Mouse (Mus musculus): ENCODE data around the gene Rnpepl1.

Gene Rnpepl1

DNA sequence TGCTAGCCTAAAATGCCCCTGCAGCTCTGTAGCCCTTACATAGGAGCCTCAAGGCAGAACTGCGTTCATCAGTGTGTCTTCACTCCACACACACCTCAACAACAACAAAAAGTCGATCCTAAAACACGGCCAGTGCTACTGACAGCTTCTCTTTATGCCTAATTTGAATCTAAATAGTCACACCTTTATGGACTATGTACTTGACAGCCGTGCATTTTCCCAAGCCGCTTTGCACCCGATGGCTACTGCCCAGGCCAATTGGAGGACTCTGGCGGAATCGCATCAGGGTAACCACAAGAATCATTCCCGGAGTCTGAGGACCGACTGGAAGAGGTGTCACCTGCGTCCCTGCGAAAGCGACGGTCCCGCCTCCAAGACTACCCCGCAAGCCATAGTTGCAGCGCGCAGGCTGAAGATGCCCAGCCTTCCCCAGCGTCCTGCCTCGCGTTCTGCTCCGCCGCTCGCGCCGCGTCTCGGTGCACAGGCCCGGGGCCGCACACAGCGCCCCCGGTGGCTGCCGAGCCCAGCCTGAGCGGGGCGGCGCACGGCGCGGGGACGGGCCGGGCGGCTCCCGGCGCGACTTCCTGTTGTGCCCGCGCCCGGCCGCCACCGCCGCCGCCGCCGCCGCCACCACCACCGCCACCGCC, at the start of gene Rnpepl1:
Gene Rnpepl1 (plus strand): TSS at position 545 of the 647 bp plus-strand sequence.
- peak; percentile 79 for DNase-seq

DNA sequence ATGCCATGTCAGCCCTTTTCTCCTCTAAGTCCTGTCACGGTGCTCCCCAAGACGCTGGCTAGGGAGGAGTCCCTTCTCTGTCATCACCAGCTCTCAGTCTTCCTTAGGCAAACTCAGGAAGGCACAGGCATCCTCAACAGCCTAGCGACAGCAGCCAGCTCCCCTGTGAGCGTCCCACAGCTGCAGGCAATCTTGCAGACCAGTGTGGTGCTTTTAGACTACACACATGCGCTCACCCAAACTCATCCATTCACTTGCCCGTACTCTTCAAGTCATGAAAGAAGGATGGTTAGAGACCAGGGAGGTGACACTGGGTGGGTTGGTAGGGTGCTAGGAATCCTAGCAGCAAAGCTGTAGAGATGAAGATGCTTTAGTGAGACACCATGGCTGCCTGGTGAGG, 49.1 kb upstream of the Rnpepl1 start:
- no peak for DNase-seq

GRCm38 (mm10) chr1:92863268-92863667, 47.3 kb upstream of the Rnpepl1 start:
- DNase-seq, result no peak

- no peak for DNase-seq
Measured at GRCm38 (mm10) chr1:92866170-92866569, 44.4 kb upstream of the Rnpepl1 start.

DNA sequence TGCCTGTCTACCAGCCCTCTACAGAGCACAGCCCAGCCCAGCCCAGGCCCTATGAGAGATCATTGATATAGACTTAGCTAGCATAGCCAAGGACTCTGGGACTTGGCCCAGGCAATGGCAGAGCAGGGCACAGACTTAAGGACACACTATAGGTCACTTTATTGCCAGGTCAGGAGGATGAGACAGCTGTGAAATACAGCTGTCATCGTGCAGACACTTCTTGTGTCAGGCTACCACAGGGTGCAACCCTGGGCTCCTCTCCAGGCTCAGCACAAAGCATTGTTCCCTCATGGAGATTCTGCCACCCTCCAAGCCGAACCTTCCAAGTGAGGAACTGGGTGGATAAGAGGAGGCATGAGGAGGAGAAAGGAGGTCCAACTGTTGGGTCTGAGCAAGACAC, 40.6 kb upstream of the Rnpepl1 start:
- no peak for DNase-seq

DNA sequence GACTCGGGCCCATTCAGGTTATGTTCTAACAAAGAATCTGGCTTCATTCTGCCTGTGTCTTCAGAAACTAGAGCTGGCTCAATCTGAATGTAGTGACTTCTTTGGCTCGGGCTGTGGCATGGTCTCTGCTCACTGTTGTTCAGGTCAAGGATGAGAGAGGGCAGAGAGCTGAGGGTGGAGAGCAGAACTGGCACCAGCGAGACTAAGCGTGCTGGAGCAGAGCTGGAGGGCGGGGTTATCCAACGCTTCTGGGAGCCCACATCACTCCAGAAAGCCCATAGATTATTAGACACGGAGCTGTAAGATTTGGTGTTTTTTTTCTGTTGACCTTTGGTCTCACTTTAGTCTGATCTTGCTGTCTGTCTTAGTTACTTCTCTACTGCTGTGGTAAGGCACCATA, 37.9 kb upstream of the Rnpepl1 start:
- DNase-seq, result no peak

DNA sequence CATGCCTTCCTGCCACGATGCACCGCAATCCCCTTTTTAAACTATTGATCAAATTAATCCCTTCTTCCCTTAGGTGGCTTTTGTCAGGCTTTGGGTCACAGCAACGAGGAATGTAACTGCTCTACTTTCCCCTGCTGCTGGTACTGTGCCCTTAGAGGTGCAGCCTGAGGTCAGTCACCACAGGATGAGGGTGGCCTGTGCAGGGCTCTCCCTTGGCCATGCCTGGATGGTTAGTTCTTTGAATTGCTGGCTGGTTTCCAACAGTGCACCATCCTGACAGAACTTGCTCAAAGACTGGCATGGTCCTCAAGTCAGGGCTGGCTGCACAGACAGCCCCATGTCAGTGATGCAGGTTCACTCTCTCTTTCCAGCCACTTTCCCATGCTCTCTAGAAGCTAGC, 36.6 kb upstream of the Rnpepl1 start:
- no peak for DNase-seq

GRCm38 (mm10) chr1:92875360-92876111, 35.0 kb upstream of the Rnpepl1 start:
- DNase-seq, result no peak

DNA sequence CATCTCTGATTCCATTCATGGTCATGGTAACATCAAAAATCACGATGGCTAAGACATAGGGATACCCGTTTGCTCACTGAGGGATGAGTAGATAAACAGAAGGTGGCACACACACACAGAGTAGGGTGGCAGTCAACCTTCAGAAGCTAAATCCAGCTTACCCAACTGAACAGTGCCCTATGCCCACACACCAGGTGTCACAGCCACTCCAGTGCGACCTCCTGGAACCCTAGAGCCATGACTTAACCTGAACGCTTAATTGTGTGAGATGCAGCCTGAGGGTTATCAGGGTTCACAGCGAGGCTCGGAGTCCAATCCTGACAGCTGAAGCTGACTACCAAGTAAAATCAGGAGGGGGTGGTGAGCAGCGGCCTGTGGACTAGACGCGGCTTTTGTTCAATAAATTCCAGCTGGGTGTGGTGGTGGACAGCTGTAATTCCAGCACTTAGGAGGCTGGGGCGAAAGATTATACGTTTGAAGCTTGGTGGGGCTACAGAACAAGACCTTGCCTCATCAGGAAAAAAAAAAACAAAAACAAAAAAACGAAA, 33.1 kb upstream of the Rnpepl1 start:
- DNase-seq, result no peak

GRCm38 (mm10) chr1:92878066-92878741, 32.4 kb upstream of the Rnpepl1 start:
- DNase-seq, result no peak

GRCm38 (mm10) chr1:92879266-92879665, 31.3 kb upstream of the Rnpepl1 start:
- no peak for DNase-seq

GRCm38 (mm10) chr1:92880101-92880500, 30.5 kb upstream of the Rnpepl1 start:
- no peak for DNase-seq

DNA sequence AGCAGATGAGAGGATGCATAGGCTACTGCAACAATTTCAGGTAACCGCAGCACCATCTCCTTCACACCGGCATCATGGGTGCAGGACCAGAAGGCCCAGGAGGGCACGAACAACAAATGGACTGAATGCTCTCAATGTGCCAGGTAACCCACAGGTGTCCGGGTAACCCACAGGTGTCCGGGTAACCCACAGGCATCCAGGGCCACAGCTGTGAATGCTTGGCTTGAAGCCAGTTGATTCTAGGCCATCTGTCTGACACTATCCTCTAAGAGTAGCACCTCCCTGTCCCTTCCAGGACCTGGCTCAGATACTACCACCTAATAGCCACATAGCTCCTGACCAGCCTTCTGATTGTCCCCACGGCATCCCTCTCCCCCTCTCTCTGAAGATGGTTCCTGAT, 28.6 kb upstream of the Rnpepl1 start:
- DNase-seq, result no peak

GRCm38 (mm10) chr1:92888901-92889655, 21.5 kb upstream of the Rnpepl1 start:
- no peak for DNase-seq

DNA sequence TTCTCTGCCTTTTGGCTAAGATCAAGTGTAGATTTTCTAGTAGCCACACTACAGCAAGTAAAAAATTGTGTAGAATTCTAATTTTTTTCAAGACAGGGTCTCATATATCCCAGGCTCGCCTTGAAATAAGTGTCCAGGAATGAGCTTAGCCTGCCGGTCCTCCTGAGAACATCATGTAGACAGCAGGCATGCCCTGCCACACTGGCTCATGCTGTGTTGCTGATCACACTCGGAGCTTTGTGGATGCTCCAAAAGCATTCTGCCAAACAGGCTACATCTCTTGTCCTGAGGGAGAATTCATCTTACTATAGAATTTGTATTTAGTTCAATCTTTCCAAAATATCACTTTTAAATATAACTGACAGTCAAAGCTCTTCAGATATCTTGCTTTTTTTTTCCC, 17.8 kb upstream of the Rnpepl1 start:
- DNase-seq, result no peak

GRCm38 (mm10) chr1:92893896-92894295, 16.7 kb upstream of the Rnpepl1 start:
- no peak for DNase-seq

- DNase-seq, result peak; percentile 82
Measured at GRCm38 (mm10) chr1:92895089-92895488, 15.5 kb upstream of the Rnpepl1 start.

DNA sequence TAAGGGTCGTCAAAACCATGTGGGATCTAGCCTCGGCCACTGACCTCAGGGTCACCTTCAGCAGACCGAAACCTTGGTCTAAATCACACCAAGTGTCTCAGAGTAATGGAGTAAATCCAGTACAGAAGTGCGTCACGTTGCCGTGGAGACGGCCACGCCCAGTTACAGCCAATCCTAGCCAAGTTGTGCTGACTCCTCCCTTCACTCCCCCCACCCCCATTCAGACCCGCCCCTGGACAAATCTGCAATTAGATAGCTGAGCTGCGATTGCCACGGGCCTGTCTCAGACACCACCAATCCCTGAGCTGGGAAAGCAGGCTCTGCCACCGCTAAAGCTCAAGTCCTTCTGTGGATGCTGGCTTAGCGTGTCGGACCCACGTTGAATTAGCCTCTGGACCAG, 7.8 kb upstream of the Rnpepl1 start, which contains the start of gene Ankmy1:
Gene Ankmy1 (minus strand): TSS at position 121 of the 400 bp plus-strand sequence.
- DNase-seq, result peak; percentile 77

DNA sequence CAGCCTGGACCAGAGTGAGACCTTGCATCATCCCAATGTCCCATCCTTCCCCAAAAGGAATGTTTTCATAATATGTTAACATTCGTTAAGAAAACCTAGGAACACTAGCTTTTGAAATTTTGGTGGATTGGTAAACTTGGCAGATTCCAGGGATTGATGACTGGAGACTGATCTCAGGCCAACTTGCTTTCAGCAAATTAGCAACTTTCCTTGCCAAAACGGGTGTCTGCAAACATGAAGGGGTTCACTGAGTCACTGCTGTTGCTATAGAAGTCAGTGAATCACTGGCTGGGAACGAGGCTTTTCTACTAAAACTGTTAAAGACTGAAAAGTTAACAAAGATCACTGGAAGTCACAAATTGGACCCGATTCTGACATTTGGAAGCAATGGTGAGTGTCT, 7.0 kb upstream of the Rnpepl1 start:
- peak; percentile 45 for DNase-seq

DNA sequence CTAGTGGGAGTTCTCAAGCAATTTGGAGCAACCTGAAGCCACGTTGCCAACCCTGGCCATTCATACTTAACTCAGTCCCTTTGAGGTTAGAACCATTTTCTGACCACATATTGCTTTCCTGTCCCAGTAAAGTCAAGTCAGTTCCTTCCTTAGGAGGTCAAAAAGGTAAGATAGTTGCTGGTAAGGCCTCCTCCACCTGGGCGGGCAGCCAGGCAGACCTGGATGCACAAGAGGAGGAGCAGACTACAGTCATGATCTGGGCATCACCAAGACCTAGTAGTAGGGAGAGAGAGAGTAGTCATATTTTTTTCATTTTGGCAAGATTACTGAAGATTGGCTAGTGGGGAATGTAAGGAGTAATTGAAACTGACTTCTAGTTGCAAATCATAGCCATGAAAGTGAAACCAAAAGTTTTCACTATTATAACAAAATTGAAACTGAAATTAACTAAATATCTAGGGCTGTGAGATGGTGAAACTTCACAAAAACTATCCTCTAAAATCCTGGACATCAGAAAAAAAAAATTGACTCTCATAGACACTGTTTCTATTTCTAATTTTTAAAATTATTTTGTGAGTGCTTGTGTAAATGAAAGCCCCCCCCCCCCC, 4.8 kb upstream of the Rnpepl1 start:
- no peak for DNase-seq

GRCm38 (mm10) chr1:92906779-92907631, 3.6 kb upstream of the Rnpepl1 start, which contains the start of gene Dusp28:
Gene Dusp28, plus strand, starts transcription at chr1:92906981.
- DNase-seq, result peak; percentile 95
